Mouse (Mus musculus) lung, postnatal 25 days (tissue): ENCODE measurements around the gene Rhox12.

ENCODE experiments used
- DNase-seq: peaks from one replicate; pipeline ENCODE4 v3.0.0; 2022; ENCODE audit warnings: low spot score

Gene Rhox12

GRCm38 (mm10) chrX:38110807-38111206 is at the start of gene Rhox12:
TSS of gene Rhox12 (minus strand) at chrX:38110907.
- DNase-seq, result no peak

GRCm38 (mm10) chrX:38159097-38159496 is 48.4 kb upstream of the Rhox12 start:
- DNase-seq, result no peak

- no peak for DNase-seq
Measured at GRCm38 (mm10) chrX:38121478-38121877, 10.8 kb upstream of the Rhox12 start.

GRCm38 (mm10) chrX:38120982-38121381 is 10.3 kb upstream of the Rhox12 start, which contains the start of gene Rhox13:
TSS of gene Rhox13 (plus strand) at chrX:38121219.
- DNase-seq, result no peak

GRCm38 (mm10) chrX:38085041-38085440 is 25.7 kb downstream of the Rhox12 start, which contains the start of gene Rhox11:
TSS of gene Rhox11 (minus strand) at chrX:38085141.
- DNase-seq, result no peak

GRCm38 (mm10) chrX:38084226-38084625 is 26.5 kb downstream of the Rhox12 start:
- peak; percentile 10 for DNase-seq

- DNase-seq, result no peak
Measured at GRCm38 (mm10) chrX:38066175-38066574, 44.5 kb downstream of the Rhox12 start, which contains the start of gene Rhox10. TSS of gene Rhox10 (plus strand) at chrX:38066475.

GRCm38 (mm10) chrX:38061544-38061943 is 49.2 kb downstream of the Rhox12 start:
- DNase-seq, result no peak
